In genomic region chr11:54067996-54068519, GRCm38 (mm10) we compare ENCODE assay signal across 8 mouse cellular contexts. TPM values are rescaled to one million over a fixed set of nuclear protein-coding genes. Genes with fewer than 3 reads are reported as not detected.
DNase-seq lines count a peak whose midpoint lies in the region; ATAC-seq and TF ChIP-seq lines count a peak whose summit lies in the region.

No protein-coding gene starts in this region.

- no peaks in the 10 kb centered on the region for H3K9me3 ChIP-seq in kidney, embryonic 14.5 days (ENCODE audit: control insufficient read depth, low read length)
- H3K9me3 ChIP-seq in embryonic facial prominence, embryonic 14.5 days (ENCODE audit: control insufficient read depth, low read length): no peaks in the 10 kb centered on the region
- H3K9me3 ChIP-seq in intestine, postnatal 0 days (ENCODE audit: control insufficient read depth): no peaks in the 10 kb centered on the region

- TF ChIP-seq POLR2A in myocyte (IDR thresholded peaks at IDR 0.05; ENCODE audit: insufficient read length, low read depth): peak; percentile 41

- H3K4me3 ChIP-seq in kidney, embryonic 14.5 days (ENCODE audit: low read length): peak overlapping the region; percentile 53
- peak overlapping the region; percentile 74 for H3K4me3 ChIP-seq in embryonic facial prominence, embryonic 14.5 days (ENCODE audit: low read depth, low read length)
- peak overlapping the region; percentile 41 for H3K4me3 ChIP-seq in intestine, postnatal 0 days (ENCODE audit: low read depth, low read length)
- peak overlapping the region; percentile 82 for H3K4me3 ChIP-seq in myocyte

- peaks cover 38% of the 10 kb centered on the region for H3K79me2 ChIP-seq in myocyte (ENCODE audit: control insufficient read depth, insufficient read depth)

- peak overlapping the region; percentile 84 for H3K4me2 ChIP-seq in kidney, embryonic 14.5 days (replicated peaks; ENCODE audit: low read depth, low read length)
- H3K4me2 ChIP-seq in embryonic facial prominence, embryonic 14.5 days (ENCODE audit: low read depth, low read length): peak overlapping the region; percentile 81
- peak overlapping the region; percentile 67 for H3K4me2 ChIP-seq in intestine, postnatal 0 days (replicated peaks; ENCODE audit: low read depth)
- peak overlapping the region; percentile 93 for H3K4me2 ChIP-seq in myocyte (ENCODE audit: low read depth)

- no peaks in the 10 kb centered on the region for H3K27me3 ChIP-seq in kidney, embryonic 14.5 days (ENCODE audit: control insufficient read depth, insufficient read depth, low read length)
- H3K27me3 ChIP-seq in embryonic facial prominence, embryonic 14.5 days (replicated peaks; ENCODE audit: control insufficient read depth, insufficient read depth, low read length): no peaks in the 10 kb centered on the region
- H3K27me3 ChIP-seq in intestine, postnatal 0 days (replicated peaks; ENCODE audit: control insufficient read depth, insufficient read depth, low read length): peaks cover 16% of the 10 kb centered on the region; the same call in 1 of the 2 replicates
- H3K27me3 ChIP-seq in myocyte (ENCODE audit: control insufficient read depth, insufficient read depth, insufficient read length): no peaks in the 10 kb centered on the region

- TF ChIP-seq CTCF in intestine, postnatal 0 days (IDR thresholded peaks at IDR 0.05; ENCODE audit: low read depth): no peak

- H3K36me3 ChIP-seq in kidney, embryonic 14.5 days (ENCODE audit: control insufficient read depth, insufficient read depth, low read length): no peaks in the 10 kb centered on the region
- no peaks in the 10 kb centered on the region for H3K36me3 ChIP-seq in embryonic facial prominence, embryonic 14.5 days (ENCODE audit: control insufficient read depth, insufficient read depth, low read length)
- H3K36me3 ChIP-seq in intestine, postnatal 0 days (ENCODE audit: control insufficient read depth, insufficient read depth): no peaks in the 10 kb centered on the region
- H3K36me3 ChIP-seq in myocyte (ENCODE audit: control insufficient read depth, insufficient read depth): no peaks in the 10 kb centered on the region

- H3K27ac ChIP-seq in kidney, embryonic 14.5 days (ENCODE audit: low read depth, low read length): peak overlapping the region; percentile 49; the same call in 1 of the 2 replicates
- peak overlapping the region; percentile 77 for H3K27ac ChIP-seq in embryonic facial prominence, embryonic 14.5 days (replicated peaks; ENCODE audit: low read depth, low read length)
- no peak overlapping the region; the same call in 1 of the 2 replicates for H3K27ac ChIP-seq in intestine, postnatal 0 days (ENCODE audit: low read depth, low read length)

- H3K4me1 ChIP-seq in kidney, embryonic 14.5 days (ENCODE audit: control insufficient read depth, insufficient read depth, low read length): peaks cover 27% of the 10 kb centered on the region
- H3K4me1 ChIP-seq in embryonic facial prominence, embryonic 14.5 days (ENCODE audit: control insufficient read depth, insufficient read depth, low read length): peaks cover 28% of the 10 kb centered on the region
- H3K4me1 ChIP-seq in intestine, postnatal 0 days (replicated peaks; ENCODE audit: control insufficient read depth, insufficient read depth, low read length): no peaks in the 10 kb centered on the region

- H3ac ChIP-seq in myocyte (ENCODE audit: control insufficient read depth, insufficient read length): peak overlapping the region; percentile 40

- peak overlapping the region; percentile 60 for H3K9ac ChIP-seq in kidney, embryonic 14.5 days (ENCODE audit: low read depth, low read length)
- peak overlapping the region; percentile 81 for H3K9ac ChIP-seq in embryonic facial prominence, embryonic 14.5 days (ENCODE audit: low read depth, low read length)
- H3K9ac ChIP-seq in intestine, postnatal 0 days (ENCODE audit: low read depth, low read length): peak overlapping the region; percentile 35

- WGBS in kidney, embryonic 14.5 days: 21% methylated on average over 4 of the region's 4 CpGs
- 19% methylated on average over 4 of the region's 4 CpGs for WGBS in embryonic facial prominence, embryonic 14.5 days
- WGBS in intestine, postnatal 0 days: 41% methylated on average over 4 of the region's 4 CpGs

- ATAC-seq in kidney, embryonic 14.5 days (ENCODE audit: low FRiP score, low TSS enrichment): no peak
- ATAC-seq in embryonic facial prominence, embryonic 14.5 days (ENCODE audit: low read depth): no peak
- no peak for ATAC-seq in intestine, postnatal 0 days

- DNase-seq in kidney, adult 8-10 months: no peak
- DNase-seq in embryonic facial prominence, embryonic 14.5 days (ENCODE audit: low spot score): no peak
- no peak for DNase-seq in right cerebral cortex, postnatal 36 days (ENCODE audit: low spot score in 2 of 2)
- DNase-seq in spleen, postnatal 10 days (ENCODE audit: low spot score in 2 of 2): no peak
- no peak for DNase-seq in adrenal gland, postnatal 36 days

TF ChIP-seq in myocyte, 11 proteins besides CTCF, POLR2A, EP300 and RAD21:
- no peak for TF ChIP-seq MYOG (IDR thresholded peaks at IDR 0.05; ENCODE audit: control insufficient read depth in 1 of 3, insufficient read depth in 1 of 3, insufficient read length in 2 of 3, low read depth in 2 of 3)
- TF ChIP-seq SRF (IDR thresholded peaks at IDR 0.05; ENCODE audit: control insufficient read depth, insufficient read length, low read depth): no peak
- no peak for TF ChIP-seq MAX (IDR thresholded peaks at IDR 0.05; ENCODE audit: low read depth)
- no peak for TF ChIP-seq TCF3 (IDR thresholded peaks at IDR 0.05; ENCODE audit: insufficient read length, low read depth)

RNA-seq across cellular contexts. Expression of gene Pdlim4, which starts 0.8 kb away (rescaled TPM):
- 52.1 and 54.6 TPM in 2 replicates for polyA plus RNA-seq in kidney, embryonic 14.5 days (2014; fragmentation: Nextera tagmentation; extraction: Ambion mirVana)
- 115 and 132 TPM in 2 replicates for polyA plus RNA-seq in embryonic facial prominence, embryonic 14.5 days (2014; fragmentation: Nextera tagmentation; extraction: Ambion mirVana)
- 21.0 and 22.6 TPM in 2 replicates for polyA plus RNA-seq in intestine, postnatal 0 days (2015; fragmentation: Nextera tagmentation; extraction: Ambion mirVana)
- 469 TPM for polyA plus RNA-seq in myocyte (2012; fragmentation: generic; extraction: Trizol)
- total RNA-seq in adrenal gland, postnatal 36 days (2021): 10 to 100 TPM in 1 of 2 experiments, 1 to 10 TPM in 1; 6.5 to 29.5 TPM

RNA-seq across cellular contexts. Expression of gene P4ha2, which starts 31.8 kb away (rescaled TPM):
- 19.3 and 25.1 TPM in 2 replicates for polyA plus RNA-seq in kidney, embryonic 14.5 days (2014; fragmentation: Nextera tagmentation; extraction: Ambion mirVana)
- polyA plus RNA-seq in embryonic facial prominence, embryonic 14.5 days (2014; fragmentation: Nextera tagmentation; extraction: Ambion mirVana): 107 and 120 TPM in 2 replicates
- polyA plus RNA-seq in intestine, postnatal 0 days (2015; fragmentation: Nextera tagmentation; extraction: Ambion mirVana): 6.9 and 8.3 TPM in 2 replicates
- polyA plus RNA-seq in myocyte (2012; fragmentation: generic; extraction: Trizol): 89.0 TPM
- total RNA-seq in adrenal gland, postnatal 36 days (2021): 10 to 100 TPM; 29.2 to 41.5 TPM

RNA-seq across cellular contexts. Expression of gene Slc22a4, which starts 40.2 kb away (rescaled TPM):
- polyA plus RNA-seq in kidney, embryonic 14.5 days (2014; fragmentation: Nextera tagmentation; extraction: Ambion mirVana): 0.99 and 1.4 TPM in 2 replicates
- polyA plus RNA-seq in embryonic facial prominence, embryonic 14.5 days (2014; fragmentation: Nextera tagmentation; extraction: Ambion mirVana): 1.7 and 2.3 TPM in 2 replicates
- polyA plus RNA-seq in intestine, postnatal 0 days (2015; fragmentation: Nextera tagmentation; extraction: Ambion mirVana): 1.2 and 1.3 TPM in 2 replicates
- 2.0 TPM for polyA plus RNA-seq in myocyte (2012; fragmentation: generic; extraction: Trizol)
- total RNA-seq in adrenal gland, postnatal 36 days (2021): 1 to 10 TPM; 4.3 to 8.2 TPM
